Mouse (Mus musculus): ENCODE data around the gene Arap1. TPM values are rescaled to one million over a fixed set of nuclear protein-coding genes. Genes with fewer than 3 reads are reported as not detected.

The Arap1 gene
- polyA plus RNA-seq, 1 experiment = 227 TPM

DNA sequence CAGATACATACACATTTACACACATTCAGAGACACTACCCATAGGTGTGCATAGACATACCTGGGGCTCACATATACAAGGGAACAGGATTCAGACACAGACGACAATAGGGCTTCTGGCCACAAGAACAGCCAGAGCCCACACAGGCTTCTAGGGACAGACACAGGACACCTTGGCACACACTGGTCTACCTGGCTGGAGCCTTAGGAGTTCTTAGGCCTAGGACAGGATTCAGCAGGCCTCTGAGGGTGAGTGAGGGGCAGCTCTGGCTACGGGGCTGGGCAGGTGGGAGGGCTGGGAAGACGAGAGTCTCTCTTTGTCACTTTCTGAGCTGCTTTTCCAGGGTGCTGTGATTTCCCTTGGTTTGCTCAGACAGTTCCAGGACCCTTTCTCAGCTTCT, 30.4 kb downstream of the Arap1 start:
- TF ChIP-seq POLR2A (IDR thresholded peaks at IDR 0.05; ENCODE audit: low read depth, low read length) (no peak), CTCF (IDR thresholded peaks at IDR 0.05; ENCODE audit: extremely low read depth, insufficient read depth, insufficient read length, insufficient replicate concordance) (no peak)
- peaks cover 25% of the 10 kb centered on the region for H3K4me1 ChIP-seq (ENCODE audit: control insufficient read depth, insufficient read depth, insufficient read length)
- peak overlapping the region; percentile 86 for H3K27ac ChIP-seq (ENCODE audit: insufficient read depth, low read length)
- H3K4me3 ChIP-seq (ENCODE audit: extremely low read depth, insufficient read depth, insufficient read length) = peak overlapping the region; percentile 45
- WGBS = 36% methylated on average over 3 of the region's 3 CpGs
- no peak for DNase-seq (ENCODE audit: low read depth in 1 of 2, low spot score in 2 of 2)
- H3K27me3 ChIP-seq (ENCODE audit: control insufficient read depth, insufficient read depth, low read length) = no peaks in the 10 kb centered on the region
- peaks cover 15% of the 10 kb centered on the region; the same call in 1 of the 2 replicates for H3K36me3 ChIP-seq (ENCODE audit: control insufficient read depth, insufficient read depth, low read length)

DNA sequence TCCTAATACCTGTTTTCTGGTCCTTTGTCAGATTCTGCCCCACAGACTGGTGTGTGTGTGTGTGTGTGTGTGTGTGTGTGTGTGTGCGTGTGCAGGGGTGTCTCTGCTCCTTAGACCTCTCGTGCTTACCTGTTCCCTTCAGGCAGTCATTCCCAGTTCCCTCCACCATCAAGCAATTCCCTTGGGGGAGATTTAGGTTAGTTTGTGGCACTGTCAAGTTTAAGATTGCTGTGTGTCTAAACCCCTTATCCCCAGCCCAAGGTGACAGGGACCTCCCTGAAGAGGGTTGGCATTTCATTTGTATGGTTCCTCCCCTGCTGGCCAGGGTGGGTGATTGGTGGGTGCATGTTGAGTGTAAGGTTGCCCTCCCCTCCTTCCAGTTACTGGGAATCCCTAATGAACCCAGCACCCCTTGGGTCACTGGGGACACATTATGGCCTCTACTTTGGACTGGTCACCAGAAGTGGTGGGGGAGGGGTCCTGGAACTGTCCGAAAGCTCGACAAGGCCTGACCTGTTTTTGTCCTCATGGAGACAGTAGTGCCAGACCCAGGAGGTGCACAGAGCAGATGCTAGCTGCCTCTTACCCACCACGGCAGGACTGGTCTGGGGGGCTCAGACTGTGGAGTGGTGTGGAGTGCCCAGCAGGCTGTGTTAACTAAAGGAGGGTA, 31.1 kb downstream of the Arap1 start:
- H3K4me3 ChIP-seq (ENCODE audit: extremely low read depth, insufficient read depth, insufficient read length) = no peak overlapping the region; the same call in 1 of the 2 replicates
- no peak for DNase-seq (ENCODE audit: low read depth in 1 of 2, low spot score in 2 of 2)
- H3K27me3 ChIP-seq (ENCODE audit: control insufficient read depth, insufficient read depth, low read length) = no peaks in the 10 kb centered on the region
- no peak for TF ChIP-seq CTCF (IDR thresholded peaks at IDR 0.05; ENCODE audit: extremely low read depth, insufficient read depth, insufficient read length, insufficient replicate concordance)
- no peak for TF ChIP-seq POLR2A (IDR thresholded peaks at IDR 0.05; ENCODE audit: low read depth, low read length)
- H3K27ac ChIP-seq (ENCODE audit: insufficient read depth, low read length) = peak overlapping the region; percentile 47
- peaks cover 10% of the 10 kb centered on the region; the same call in 1 of the 2 replicates for H3K36me3 ChIP-seq (ENCODE audit: control insufficient read depth, insufficient read depth, low read length)
- WGBS = 47% methylated on average over 5 of the region's 5 CpGs
- H3K4me1 ChIP-seq (ENCODE audit: control insufficient read depth, insufficient read depth, insufficient read length) = peaks cover 25% of the 10 kb centered on the region

DNA sequence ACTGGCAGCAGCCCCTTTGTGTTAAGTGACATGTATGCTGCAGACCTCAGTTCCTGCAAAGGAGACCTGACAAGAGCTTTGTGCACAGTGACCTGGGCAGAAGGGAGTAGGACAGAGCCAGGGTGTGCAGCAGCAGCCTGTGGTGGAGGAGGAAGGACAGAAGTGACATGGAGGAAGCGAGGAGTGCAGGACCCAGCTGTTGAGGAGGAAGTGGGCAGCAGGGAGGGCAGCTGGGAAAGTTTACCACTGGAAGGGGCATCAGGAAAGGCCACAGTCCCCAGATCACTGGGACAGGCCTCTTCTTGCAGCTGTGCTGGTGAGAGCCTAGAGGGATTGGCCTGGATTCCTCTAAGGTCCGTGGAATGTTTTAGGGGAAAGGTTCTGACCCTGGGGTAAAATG, 31.9 kb downstream of the Arap1 start:
- H3K27me3 ChIP-seq (ENCODE audit: control insufficient read depth, insufficient read depth, low read length) = no peaks in the 10 kb centered on the region
- H3K36me3 ChIP-seq (ENCODE audit: control insufficient read depth, insufficient read depth, low read length) = peaks cover 8% of the 10 kb centered on the region; the same call in 1 of the 2 replicates
- TF ChIP-seq POLR2A (IDR thresholded peaks at IDR 0.05; ENCODE audit: low read depth, low read length) (no peak), CTCF (IDR thresholded peaks at IDR 0.05; ENCODE audit: extremely low read depth, insufficient read depth, insufficient read length, insufficient replicate concordance) (no peak)
- WGBS = 59% methylated on average over 2 of the region's 2 CpGs
- no peak for DNase-seq (ENCODE audit: low read depth in 1 of 2, low spot score in 2 of 2)
- no peak overlapping the region for H3K4me3 ChIP-seq (ENCODE audit: extremely low read depth, insufficient read depth, insufficient read length)
- peaks cover 28% of the 10 kb centered on the region for H3K4me1 ChIP-seq (ENCODE audit: control insufficient read depth, insufficient read depth, insufficient read length)
- peak overlapping the region; percentile 47 for H3K27ac ChIP-seq (ENCODE audit: insufficient read depth, low read length)

DNA sequence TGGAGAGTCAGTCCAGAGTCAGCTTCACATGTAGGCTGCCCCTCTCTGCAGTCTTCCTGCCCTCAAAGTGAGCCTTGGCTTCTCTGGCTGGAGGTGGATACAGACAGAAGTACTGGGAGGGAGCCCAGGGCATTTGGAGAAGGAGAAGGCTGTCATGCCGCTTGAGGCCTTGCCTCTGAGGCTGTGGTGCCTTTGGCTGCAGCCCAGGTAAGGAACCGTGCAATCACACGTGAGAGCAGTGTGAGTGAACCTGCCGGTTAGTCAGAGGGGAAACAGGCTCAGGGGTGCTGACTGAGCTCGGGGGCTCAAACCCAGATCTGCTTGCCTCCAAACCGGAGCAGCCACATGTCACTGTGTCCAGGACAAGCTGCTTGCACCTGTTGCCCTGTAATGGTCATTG, 33.6 kb downstream of the Arap1 start:
- no peak for TF ChIP-seq CTCF (IDR thresholded peaks at IDR 0.05; ENCODE audit: extremely low read depth, insufficient read depth, insufficient read length, insufficient replicate concordance)
- TF ChIP-seq POLR2A (IDR thresholded peaks at IDR 0.05; ENCODE audit: low read depth, low read length) = no peak
- Histone ChIP-seq H3K4me3 (ENCODE audit: extremely low read depth, insufficient read depth, insufficient read length) (no peak overlapping the region), H3K27ac (ENCODE audit: insufficient read depth, low read length) (no peak overlapping the region), H3K36me3 (ENCODE audit: control insufficient read depth, insufficient read depth, low read length) (peaks cover 9% of the 10 kb centered on the region), H3K4me1 (ENCODE audit: control insufficient read depth, insufficient read depth, insufficient read length) (peaks cover 28% of the 10 kb centered on the region), H3K27me3 (ENCODE audit: control insufficient read depth, insufficient read depth, low read length) (no peaks in the 10 kb centered on the region)
- DNase-seq (ENCODE audit: low read depth in 1 of 2, low spot score in 2 of 2) = no peak
- WGBS = 72% methylated on average over 6 of the region's 6 CpGs

DNA sequence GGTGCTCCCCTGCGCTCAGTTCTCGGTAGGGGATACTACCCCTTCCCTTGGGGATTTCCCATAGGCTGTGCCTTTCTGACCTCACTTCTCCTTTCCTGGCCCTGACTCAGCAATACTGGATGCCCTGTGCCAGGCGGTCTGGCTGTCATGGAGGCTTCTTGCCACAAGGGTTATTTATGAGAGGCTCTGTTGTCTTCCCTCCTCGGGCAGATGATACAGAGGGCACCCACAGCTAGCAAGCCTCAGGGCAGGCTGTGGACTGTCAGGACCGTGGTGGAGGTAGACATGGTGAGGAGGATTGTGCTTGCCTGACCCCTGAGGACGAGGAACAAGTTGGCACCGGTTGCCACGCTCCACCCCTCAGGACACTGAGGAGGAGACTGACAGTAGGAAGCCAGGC, 34.5 kb downstream of the Arap1 start:
- DNase-seq (ENCODE audit: low read depth in 1 of 2, low spot score in 2 of 2) = peak; percentile 52 to 68
- H3K27me3 ChIP-seq (ENCODE audit: control insufficient read depth, insufficient read depth, low read length) = no peaks in the 10 kb centered on the region
- H3K27ac ChIP-seq (ENCODE audit: insufficient read depth, low read length) = peak overlapping the region; percentile 26; the same call in 1 of the 2 replicates
- H3K4me3 ChIP-seq (ENCODE audit: extremely low read depth, insufficient read depth, insufficient read length) = no peak overlapping the region
- H3K36me3 ChIP-seq (ENCODE audit: control insufficient read depth, insufficient read depth, low read length) = peaks cover 10% of the 10 kb centered on the region
- no peak for TF ChIP-seq CTCF (IDR thresholded peaks at IDR 0.05; ENCODE audit: extremely low read depth, insufficient read depth, insufficient read length, insufficient replicate concordance)
- no peak for TF ChIP-seq POLR2A (IDR thresholded peaks at IDR 0.05; ENCODE audit: low read depth, low read length)
- WGBS = 32% methylated on average over 8 of the region's 8 CpGs
- peaks cover 28% of the 10 kb centered on the region for H3K4me1 ChIP-seq (ENCODE audit: control insufficient read depth, insufficient read depth, insufficient read length)

DNA sequence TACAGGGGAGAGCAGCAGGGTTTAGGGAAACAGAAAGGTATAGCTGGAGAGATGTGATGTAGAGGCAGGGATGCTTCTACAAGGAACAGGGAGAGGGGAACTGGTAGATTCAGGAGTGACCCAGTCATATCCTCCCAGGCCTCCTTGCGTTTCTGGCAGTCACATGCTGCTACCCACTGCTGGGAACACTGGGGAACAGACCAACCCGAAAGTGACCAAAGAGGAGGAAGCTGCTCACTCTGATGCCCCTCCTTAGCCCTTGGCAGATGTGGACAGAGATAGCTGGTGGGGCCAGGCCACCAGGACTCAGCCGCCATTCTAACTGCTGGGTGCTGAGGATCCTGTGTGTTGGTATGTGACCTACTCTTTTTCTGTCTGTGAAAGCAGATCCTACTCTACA, 35.9 kb downstream of the Arap1 start:
- H3K36me3 ChIP-seq (ENCODE audit: control insufficient read depth, insufficient read depth, low read length) = peaks cover 22% of the 10 kb centered on the region

DNA sequence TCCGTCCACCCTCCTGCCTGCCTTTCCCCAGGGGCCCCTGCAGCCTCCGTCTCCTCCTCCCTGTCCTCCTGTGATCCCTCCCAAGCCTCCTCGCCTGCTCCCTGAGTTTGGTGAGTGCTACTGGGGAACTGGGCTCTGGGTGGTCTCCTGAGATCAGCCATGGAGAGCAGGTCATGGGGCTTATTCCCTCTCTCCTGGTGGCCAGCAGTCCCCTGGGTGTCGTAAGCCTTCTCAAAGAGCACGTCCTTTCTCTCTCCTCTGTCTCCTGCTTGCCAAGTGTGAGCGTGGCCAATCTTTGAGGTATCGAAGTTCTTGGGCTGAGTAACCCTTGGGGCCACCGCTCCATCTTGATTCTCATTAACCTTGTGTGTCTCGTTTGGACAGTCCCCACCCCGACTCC, 37.1 kb downstream of the Arap1 start:
- no peaks in the 10 kb centered on the region for H3K27me3 ChIP-seq (ENCODE audit: control insufficient read depth, insufficient read depth, low read length)
- H3K36me3 ChIP-seq (ENCODE audit: control insufficient read depth, insufficient read depth, low read length) = peaks cover 33% of the 10 kb centered on the region
- H3K4me3 ChIP-seq (ENCODE audit: extremely low read depth, insufficient read depth, insufficient read length) = no peak overlapping the region
- peaks cover 12% of the 10 kb centered on the region; the same call in 1 of the 2 replicates for H3K4me1 ChIP-seq (ENCODE audit: control insufficient read depth, insufficient read depth, insufficient read length)
- TF ChIP-seq POLR2A (IDR thresholded peaks at IDR 0.05; ENCODE audit: low read depth, low read length) (no peak), CTCF (IDR thresholded peaks at IDR 0.05; ENCODE audit: extremely low read depth, insufficient read depth, insufficient read length, insufficient replicate concordance) (no peak)
- no peak for DNase-seq (ENCODE audit: low read depth in 1 of 2, low spot score in 2 of 2)
- H3K27ac ChIP-seq (ENCODE audit: insufficient read depth, low read length) = peak overlapping the region; percentile 33
- WGBS = 86% methylated on average over 10 of the region's 10 CpGs

More for the DNA sequence above, 35.9 kb downstream of the Arap1 start:
- Histone ChIP-seq H3K4me3 (ENCODE audit: extremely low read depth, insufficient read depth, insufficient read length) (no peak overlapping the region), H3K4me1 (ENCODE audit: control insufficient read depth, insufficient read depth, insufficient read length) (peaks cover 22% of the 10 kb centered on the region), H3K27ac (ENCODE audit: insufficient read depth, low read length) (no peak overlapping the region), H3K27me3 (ENCODE audit: control insufficient read depth, insufficient read depth, low read length) (no peaks in the 10 kb centered on the region)
- no peak for DNase-seq (ENCODE audit: low read depth in 1 of 2, low spot score in 2 of 2)
- WGBS = 60% methylated on average over 3 of the region's 3 CpGs
- TF ChIP-seq POLR2A (IDR thresholded peaks at IDR 0.05; ENCODE audit: low read depth, low read length) (no peak), CTCF (IDR thresholded peaks at IDR 0.05; ENCODE audit: extremely low read depth, insufficient read depth, insufficient read length, insufficient replicate concordance) (no peak)
